Mouse (Mus musculus) midbrain, embryonic 15.5 days (tissue): ENCODE measurements around the gene Gm38394. TPM values are rescaled to one million over a fixed set of nuclear protein-coding genes. Genes with fewer than 3 reads are reported as not detected.
"Not testable (repeated sequence)": the region's sequence is repeated elsewhere in the genome, so short reads cannot be mapped to it uniquely, and the experiment has no call there.

Experiments
- ATAC-seq: fragments of 200-750 bp; cut with Nextera tagmentation; replicated peaks from 2 replicates; pipeline ENCODE4 v1.8.0; 2017; ENCODE audit warnings: moderate TSS enrichment
- H3K27ac ChIP-seq: fragments of 300-500 bp; sonication (generic); 2 replicates; pipeline ENCODE4 v1.5.1; 2015; ENCODE audit warnings: mild to moderate bottlenecking, inconsistent platforms
- H3K27me3 ChIP-seq: fragments of 300-500 bp; sonication (generic); replicated peaks from 2 replicates; pipeline ENCODE4 v1.6.1; 2015; ENCODE audit warnings: inconsistent platforms
- H3K36me3 ChIP-seq: fragments of 300-500 bp; sonication (generic); replicated peaks from 2 replicates; pipeline ENCODE4 v1.6.1; 2015; ENCODE audit warnings: inconsistent platforms
- H3K4me1 ChIP-seq: fragments of 300-500 bp; sonication (generic); 2 replicates; pipeline ENCODE4 v1.6.1; 2015; ENCODE audit warnings: inconsistent platforms
- H3K4me2 ChIP-seq: fragments of 300-500 bp; sonication (generic); 2 replicates; pipeline ENCODE4 v1.6.1; 2015; ENCODE audit warnings: inconsistent platforms, mild to moderate bottlenecking, moderate library complexity
- H3K4me3 ChIP-seq: fragments of 300-500 bp; sonication (generic); 2 replicates; pipeline ENCODE4 v1.5.1; 2015; ENCODE audit warnings: mild to moderate bottlenecking, inconsistent platforms
- H3K9ac ChIP-seq: fragments of 300-500 bp; sonication (generic); 2 replicates; pipeline ENCODE4 v1.6.1; 2015; ENCODE audit warnings: mild to moderate bottlenecking, inconsistent platforms
- H3K9me3 ChIP-seq: fragments of 300-500 bp; sonication (generic); 2 replicates; pipeline ENCODE4 v1.6.1; 2016; ENCODE audit warnings: inconsistent platforms
- WGBS: fragments of 180-500 bp; shearing (Covaris S2); methylation state at CpG from one replicate; pipeline ENCODE4 v1.1.7; 2015; ENCODE audit warnings: mixed read lengths; 5-methylcytosine and 5-hydroxymethylcytosine counted together
- polyA plus RNA-seq: library from polyadenylated mRNA; unstranded; fragments of >200 nt; fragmentation: Nextera tagmentation; extraction: Ambion mirVana; gene quantifications from 2 replicates; pipeline ENCODE4 v1.2.1, GENCODE M21; 2015

Gm38394 gene
- polyA plus RNA-seq = 2.6 and 3.1 TPM in 2 replicates

DNA sequence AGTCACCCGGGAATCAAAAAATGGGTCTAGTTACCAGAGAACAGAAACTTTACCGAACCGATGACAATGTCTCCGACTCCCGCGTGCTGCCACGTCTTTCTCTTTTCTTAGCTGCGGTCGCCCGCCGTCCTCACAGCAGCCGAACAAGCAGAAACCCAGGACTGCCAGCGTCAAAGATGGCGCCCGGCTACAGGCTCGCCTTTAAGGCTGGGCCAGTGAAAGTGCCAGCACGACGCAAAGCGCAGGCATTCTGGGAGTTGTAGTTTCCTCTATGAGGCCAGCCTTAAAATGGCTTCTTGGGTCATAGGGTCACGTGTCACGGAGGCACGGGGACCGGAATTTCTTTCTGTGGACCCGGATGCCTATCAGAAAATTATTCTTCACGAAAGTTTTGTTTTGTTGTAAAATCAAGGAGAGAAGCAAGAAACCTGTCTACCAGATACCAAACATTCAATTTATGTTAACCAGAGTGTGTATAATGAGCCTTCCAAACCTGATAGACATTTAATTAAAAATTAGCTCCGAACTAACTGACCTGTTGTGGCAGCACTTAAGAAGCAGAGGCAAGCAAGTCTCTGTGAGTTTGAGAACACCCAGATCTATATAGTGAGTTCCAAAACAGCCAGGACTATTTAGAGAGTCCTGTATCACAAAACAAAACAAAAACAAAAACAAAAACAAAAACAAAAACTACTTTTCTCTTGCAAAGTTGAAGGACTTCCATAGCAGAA, at the start of gene Gm38394:
TSS of gene Gm38394 (minus strand) at position 116 of the 731 bp plus-strand sequence.
- Histone ChIP-seq H3K36me3 (no peaks in the 10 kb centered on the region; the same call in 1 of the 2 replicates), H3K4me1 (peaks cover 43% of the 10 kb centered on the region), H3K4me3 (peak within 1 kb of the TSS; percentile 85), H3K27me3 (no peaks in the 10 kb centered on the region), H3K27ac (peak within 1 kb of the TSS; percentile 90), H3K9me3 (no peaks in the 10 kb centered on the region), H3K4me2 (peak within 1 kb of the TSS; percentile 84), H3K9ac (peak within 1 kb of the TSS; percentile 65)
- WGBS = 2% methylated on average over 26 of the region's 26 CpGs
- ATAC-seq = peak; percentile 99

DNA sequence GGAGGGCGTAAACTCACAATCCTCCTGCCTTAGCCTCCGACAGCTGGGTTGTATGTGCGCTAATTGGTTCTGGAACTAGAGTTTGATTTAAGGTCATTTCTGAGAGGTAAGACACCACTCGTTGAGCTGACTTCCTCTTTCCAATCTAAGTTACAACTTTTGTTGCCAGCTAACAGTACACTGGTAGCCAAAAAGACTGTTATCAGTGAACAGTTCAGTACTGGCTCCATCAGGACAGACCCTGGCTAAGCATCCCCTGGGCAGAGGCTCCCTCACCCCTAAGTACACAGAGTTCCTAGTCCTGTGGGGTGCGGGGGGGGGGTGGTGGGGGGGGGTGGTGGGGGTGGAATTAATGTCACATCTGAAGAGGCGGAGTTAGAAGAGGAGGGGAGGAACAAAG, 49.8 kb upstream of the Gm38394 start:
- H3K4me3 ChIP-seq = no peak overlapping the region
- no peak overlapping the region for H3K27ac ChIP-seq
- H3K27me3 ChIP-seq = no peaks in the 10 kb centered on the region
- no peaks in the 10 kb centered on the region for H3K36me3 ChIP-seq
- no peak overlapping the region for H3K4me2 ChIP-seq
- ATAC-seq = no peak
- H3K9ac ChIP-seq = no peak overlapping the region
- peaks cover 6% of the 10 kb centered on the region; the same call in 1 of the 2 replicates for H3K4me1 ChIP-seq
- WGBS = 45% methylated on average over 6 of the region's 6 CpGs
- no peaks in the 10 kb centered on the region for H3K9me3 ChIP-seq

DNA sequence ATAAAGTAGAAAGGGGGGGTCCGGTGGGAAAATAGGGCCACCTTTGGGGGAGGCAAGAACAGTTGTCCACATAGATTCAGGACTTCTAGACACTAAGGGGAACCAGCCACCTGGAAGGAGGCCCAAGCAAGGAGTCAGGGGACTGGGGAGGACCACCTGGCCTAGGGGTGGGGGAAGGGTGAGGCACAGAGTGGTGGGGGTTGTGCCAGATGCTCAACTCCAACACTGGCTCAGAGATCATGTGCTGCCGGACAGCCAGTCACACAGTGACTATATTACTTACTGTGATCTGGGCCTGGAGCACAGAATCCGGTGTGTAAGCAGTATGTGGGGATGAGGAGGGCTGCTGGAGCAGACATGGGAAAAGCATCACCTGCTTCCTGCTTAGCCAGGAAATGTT, 48.2 kb upstream of the Gm38394 start:
- ATAC-seq = no peak
- Histone ChIP-seq H3K4me2 (no peak overlapping the region), H3K9me3 (no peaks in the 10 kb centered on the region), H3K4me1 (peaks cover 6% of the 10 kb centered on the region; the same call in 1 of the 2 replicates), H3K9ac (no peak overlapping the region), H3K4me3 (no peak overlapping the region), H3K27ac (no peak overlapping the region), H3K27me3 (no peaks in the 10 kb centered on the region), H3K36me3 (no peaks in the 10 kb centered on the region)
- 85% methylated on average over 3 of the region's 3 CpGs for WGBS

DNA sequence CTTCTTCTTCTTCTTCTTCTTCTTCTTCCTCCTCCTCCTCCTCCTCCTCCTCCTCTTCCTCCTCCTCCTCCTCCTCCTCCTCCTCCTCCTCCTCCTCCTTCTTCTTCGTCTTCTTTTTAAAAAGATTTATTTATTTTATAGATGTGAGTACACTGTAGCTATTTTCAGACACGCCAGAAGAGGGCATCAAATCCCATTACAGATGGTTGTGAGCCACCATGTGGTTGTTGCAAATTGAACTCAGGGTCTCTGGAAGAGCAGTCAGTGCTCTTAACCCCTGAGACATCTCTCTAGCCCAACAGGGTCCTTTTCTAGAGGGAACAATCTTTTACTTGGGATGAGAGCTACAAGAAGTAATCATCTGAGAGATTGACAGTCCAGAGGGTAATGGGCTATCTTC, 40.7 kb upstream of the Gm38394 start:
- H3K9ac ChIP-seq, H3K9me3 ChIP-seq, H3K4me3 ChIP-seq, ATAC-seq, H3K36me3 ChIP-seq, H3K27me3 ChIP-seq, H3K4me1 ChIP-seq, H3K27ac ChIP-seq, H3K4me2 ChIP-seq: not testable (repeated sequence)
- 16% methylated on average over 1 of the region's 2 CpGs for WGBS

DNA sequence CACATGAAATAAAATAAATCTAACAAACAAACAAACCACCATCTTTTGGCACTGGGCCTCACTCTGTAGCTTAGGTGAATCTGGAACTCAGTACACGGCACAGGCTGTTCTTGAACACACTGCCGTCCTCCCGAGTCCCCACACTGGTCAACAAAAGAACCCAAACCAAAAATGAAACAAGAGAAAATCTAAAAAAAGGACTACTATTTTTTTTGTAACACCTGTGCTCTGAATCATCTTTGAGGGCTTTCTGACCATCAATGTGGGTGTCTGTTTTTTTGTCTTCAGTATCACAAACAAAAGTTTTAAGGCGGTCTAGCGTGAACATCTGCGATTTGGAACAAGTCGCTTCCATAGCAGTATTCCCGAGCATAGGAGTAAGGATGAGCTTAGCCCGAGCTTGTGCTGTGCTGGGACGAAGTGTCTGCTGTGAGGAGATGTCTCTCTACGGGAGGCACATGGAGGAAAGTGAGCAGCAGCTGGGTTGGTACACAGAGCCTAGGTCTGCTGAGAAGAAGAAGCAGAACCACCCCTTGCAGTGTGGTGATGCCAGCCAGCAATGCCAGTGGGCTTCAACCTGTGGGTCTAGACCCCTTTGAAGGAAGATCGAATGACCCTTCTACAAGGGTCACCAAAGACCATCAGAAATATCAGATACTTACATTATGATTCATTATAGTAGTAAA, 37.0 kb upstream of the Gm38394 start:
- H3K9me3 ChIP-seq = no peaks in the 10 kb centered on the region
- WGBS = 90% methylated on average over 12 of the region's 12 CpGs
- H3K27me3 ChIP-seq = no peaks in the 10 kb centered on the region
- H3K4me3 ChIP-seq = no peak overlapping the region
- H3K36me3 ChIP-seq = no peaks in the 10 kb centered on the region
- H3K9ac ChIP-seq = no peak overlapping the region
- H3K4me2 ChIP-seq = no peak overlapping the region
- no peak for ATAC-seq
- no peak overlapping the region for H3K27ac ChIP-seq
- 0 out of 2 replicates have a peak, but pooled peaks cover 2% of the 10 kb centered on the region for H3K4me1 ChIP-seq

DNA sequence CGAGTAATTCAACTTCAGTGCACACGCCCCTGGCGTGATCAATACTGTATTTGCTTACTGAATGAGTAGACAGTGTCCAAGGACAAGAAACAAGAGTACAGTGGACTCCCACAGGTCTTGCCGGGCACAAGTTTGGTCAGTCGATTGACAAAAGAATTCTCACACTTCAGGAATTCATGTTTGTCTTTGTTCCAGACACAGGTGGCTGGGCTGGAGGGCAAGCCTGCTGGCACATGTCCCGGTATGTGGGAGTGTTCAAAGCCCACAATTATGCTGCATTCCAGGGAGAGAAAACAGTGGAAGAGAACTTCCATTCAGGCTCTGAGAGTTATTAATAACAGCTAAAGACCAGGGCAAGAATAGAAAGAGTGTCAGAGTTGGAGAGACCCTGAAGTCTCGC, 34.8 kb upstream of the Gm38394 start:
- no peaks in the 10 kb centered on the region for H3K27me3 ChIP-seq
- no peak overlapping the region for H3K4me3 ChIP-seq
- H3K4me1 ChIP-seq = 0 out of 2 replicates have a peak, but pooled peaks cover 2% of the 10 kb centered on the region
- no peak for ATAC-seq
- WGBS = 41% methylated on average over 7 of the region's 7 CpGs
- no peak overlapping the region for H3K27ac ChIP-seq
- no peaks in the 10 kb centered on the region for H3K9me3 ChIP-seq
- no peak overlapping the region for H3K9ac ChIP-seq
- no peak overlapping the region for H3K4me2 ChIP-seq
- no peaks in the 10 kb centered on the region for H3K36me3 ChIP-seq

DNA sequence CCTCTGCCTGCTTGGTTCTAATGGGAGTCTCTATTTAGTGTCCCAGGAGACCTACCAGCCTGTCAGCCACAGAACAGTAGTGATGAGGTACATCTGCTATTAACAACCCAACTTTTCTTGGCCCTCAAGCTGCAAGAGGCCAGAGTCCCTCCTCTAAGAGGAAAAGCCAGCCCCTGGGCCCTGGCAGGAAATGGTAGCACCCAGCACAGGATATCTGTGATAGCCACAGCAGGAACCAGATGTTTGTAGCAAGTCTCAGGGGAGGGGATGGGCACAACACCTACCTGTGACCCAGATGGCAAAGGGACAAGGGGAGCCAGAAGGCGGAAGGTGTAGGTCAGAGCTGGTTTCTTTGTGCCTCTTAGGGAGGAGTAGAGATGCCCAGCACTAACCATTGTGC, 33.8 kb upstream of the Gm38394 start:
- H3K27ac ChIP-seq = no peak overlapping the region
- no peak for ATAC-seq
- no peak overlapping the region for H3K9ac ChIP-seq
- no peaks in the 10 kb centered on the region for H3K27me3 ChIP-seq
- H3K4me3 ChIP-seq = no peak overlapping the region
- no peaks in the 10 kb centered on the region for H3K36me3 ChIP-seq
- H3K9me3 ChIP-seq = no peaks in the 10 kb centered on the region
- 0 out of 2 replicates have a peak, but pooled peaks cover 2% of the 10 kb centered on the region for H3K4me1 ChIP-seq
- H3K4me2 ChIP-seq = no peak overlapping the region
- WGBS = 100% methylated on average over 1 of the region's 1 CpGs

DNA sequence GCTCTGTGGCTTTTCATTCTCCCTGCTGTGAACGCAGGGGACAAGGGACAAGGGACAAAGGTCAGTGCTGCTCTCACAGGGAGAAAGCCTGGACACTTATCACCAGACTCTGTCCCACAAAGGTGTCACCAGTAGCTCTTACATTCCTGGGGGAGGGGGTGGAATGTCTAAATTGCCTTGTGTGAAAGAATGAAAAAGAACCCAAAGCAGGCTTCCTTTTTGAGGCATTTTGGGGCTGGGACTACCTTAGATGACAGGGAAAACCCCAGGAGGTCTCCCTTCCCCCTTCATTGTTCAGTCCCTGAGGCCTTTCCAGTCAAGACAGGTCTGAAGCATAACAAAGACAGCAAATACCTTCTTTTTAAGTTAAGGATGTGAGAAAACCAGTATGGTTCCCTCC, 33.2 kb upstream of the Gm38394 start:
- 6% methylated on average over 1 of the region's 1 CpGs for WGBS
- no peaks in the 10 kb centered on the region for H3K27me3 ChIP-seq
- ATAC-seq = no peak
- H3K4me2 ChIP-seq = no peak overlapping the region
- H3K9me3 ChIP-seq = no peaks in the 10 kb centered on the region
- no peak overlapping the region for H3K4me3 ChIP-seq
- 0 out of 2 replicates have a peak, but pooled peaks cover 2% of the 10 kb centered on the region for H3K4me1 ChIP-seq
- no peaks in the 10 kb centered on the region for H3K36me3 ChIP-seq
- no peak overlapping the region for H3K9ac ChIP-seq
- no peak overlapping the region for H3K27ac ChIP-seq

DNA sequence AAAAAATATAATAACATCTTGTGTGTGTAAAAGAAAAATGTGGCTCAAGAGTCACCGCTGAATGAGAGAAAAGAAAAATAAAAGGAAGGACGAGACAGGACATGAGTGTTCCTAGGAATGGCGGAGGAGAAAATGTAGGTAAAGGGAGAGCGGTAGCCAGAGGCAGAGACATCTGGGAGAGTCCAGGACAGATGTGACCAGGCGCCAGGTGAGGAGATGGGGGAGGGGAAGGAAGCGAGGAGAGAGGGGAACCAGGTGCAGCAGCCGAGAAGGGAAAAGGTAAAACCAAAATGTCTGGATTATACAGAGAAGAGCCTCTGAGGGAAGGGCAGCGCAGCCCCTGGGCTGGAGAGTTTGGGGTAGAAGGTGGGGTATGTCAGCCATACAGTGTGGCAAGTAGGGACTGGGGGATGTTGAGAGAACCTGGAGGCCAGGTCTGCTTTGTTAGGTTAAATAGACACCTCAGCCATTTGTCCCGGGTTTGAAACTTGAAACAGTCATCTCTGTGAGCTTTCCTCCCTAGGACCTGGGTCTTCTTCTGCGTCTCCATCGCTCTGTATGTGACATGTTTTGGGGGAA, 32.5 kb upstream of the Gm38394 start:
- Histone ChIP-seq H3K9ac (no peak overlapping the region), H3K27ac (no peak overlapping the region), H3K27me3 (no peaks in the 10 kb centered on the region), H3K9me3 (no peaks in the 10 kb centered on the region), H3K4me2 (no peak overlapping the region), H3K36me3 (no peaks in the 10 kb centered on the region), H3K4me3 (no peak overlapping the region), H3K4me1 (0 out of 2 replicates have a peak, but pooled peaks cover 2% of the 10 kb centered on the region)
- no peak for ATAC-seq
- WGBS = 67% methylated on average over 11 of the region's 11 CpGs

DNA sequence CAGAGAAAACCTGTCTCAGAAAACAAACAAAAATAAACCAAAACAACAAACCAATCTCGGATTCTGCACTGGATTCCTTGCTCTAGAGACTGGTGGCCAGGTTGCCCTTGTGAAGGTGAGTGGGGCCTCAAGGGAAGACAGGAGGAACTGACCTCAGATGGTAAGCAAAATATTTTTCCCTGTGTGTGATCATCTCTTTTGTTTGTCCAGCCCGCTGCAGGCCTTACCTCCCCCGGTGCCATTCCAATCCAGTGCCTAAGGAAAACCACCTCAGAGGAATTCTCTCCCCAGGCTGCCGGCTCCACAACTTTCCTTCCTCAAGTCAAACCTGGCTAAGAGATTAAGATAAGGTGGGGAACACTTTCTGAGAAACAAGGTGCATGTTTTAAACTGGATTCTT, 31.1 kb upstream of the Gm38394 start:
- no peak overlapping the region for H3K4me3 ChIP-seq
- no peak overlapping the region for H3K4me2 ChIP-seq
- 48% methylated on average over 4 of the region's 4 CpGs for WGBS
- ATAC-seq = no peak
- H3K9me3 ChIP-seq = no peaks in the 10 kb centered on the region
- no peak overlapping the region for H3K27ac ChIP-seq
- no peaks in the 10 kb centered on the region for H3K36me3 ChIP-seq
- H3K9ac ChIP-seq = no peak overlapping the region
- H3K4me1 ChIP-seq = 0 out of 2 replicates have a peak, but pooled peaks cover 2% of the 10 kb centered on the region
- H3K27me3 ChIP-seq = no peaks in the 10 kb centered on the region

DNA sequence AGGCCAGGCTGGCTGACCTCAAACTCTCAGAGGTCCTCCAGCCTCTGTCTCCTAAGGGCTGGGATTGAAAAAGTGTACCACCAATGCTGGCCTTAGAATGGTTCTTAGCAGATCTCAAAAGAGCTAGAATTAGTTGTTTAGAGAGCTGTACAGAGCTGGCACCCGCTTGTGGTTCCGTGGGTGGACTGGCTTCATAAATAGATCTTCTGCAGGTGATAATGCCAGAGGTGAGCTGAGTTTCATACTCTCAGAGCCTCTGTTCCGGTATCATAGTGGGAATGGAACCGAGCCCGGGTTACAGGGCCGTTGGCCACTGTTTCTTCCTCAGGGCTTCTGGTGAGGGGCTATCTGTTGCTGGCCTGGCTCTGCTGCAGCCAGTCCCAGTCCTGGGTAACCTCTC, 29.9 kb upstream of the Gm38394 start:
- ATAC-seq = no peak
- H3K27ac ChIP-seq = no peak overlapping the region
- no peaks in the 10 kb centered on the region for H3K27me3 ChIP-seq
- no peaks in the 10 kb centered on the region for H3K36me3 ChIP-seq
- WGBS = 95% methylated on average over 6 of the region's 6 CpGs
- no peak overlapping the region for H3K4me2 ChIP-seq
- H3K9me3 ChIP-seq = no peaks in the 10 kb centered on the region
- H3K9ac ChIP-seq = no peak overlapping the region
- no peak overlapping the region for H3K4me3 ChIP-seq
- H3K4me1 ChIP-seq = 0 out of 2 replicates have a peak, but pooled peaks cover 2% of the 10 kb centered on the region

DNA sequence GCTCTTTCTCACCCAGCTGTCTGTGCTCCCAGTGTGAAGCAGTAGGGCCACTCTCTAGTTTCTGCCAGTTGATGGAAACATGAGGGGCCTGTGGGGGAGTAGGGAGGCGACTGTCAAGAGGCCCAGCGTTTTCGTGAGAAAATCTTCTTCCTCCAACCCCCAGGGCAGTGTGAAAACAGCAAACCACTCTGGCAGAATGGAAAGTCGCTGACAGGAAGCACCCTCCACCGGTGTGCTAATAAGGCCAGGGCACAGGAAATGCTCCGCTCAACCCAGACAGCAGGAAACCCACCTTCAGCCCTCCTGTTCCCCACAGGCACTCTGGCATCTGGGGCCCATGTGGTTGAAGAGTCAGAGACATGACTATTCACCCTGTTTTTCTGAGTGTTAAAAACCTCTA, 28.8 kb upstream of the Gm38394 start, which contains the start of gene Lax1:
TSS of gene Lax1 (minus strand) at position 212 of the 400 bp plus-strand sequence.
- no peaks in the 10 kb centered on the region for H3K36me3 ChIP-seq
- no peak within 1 kb of the TSS for H3K27ac ChIP-seq
- WGBS = 64% methylated on average over 6 of the region's 6 CpGs
- no peak within 1 kb of the TSS for H3K4me3 ChIP-seq
- H3K9ac ChIP-seq = no peak within 1 kb of the TSS
- no peaks in the 10 kb centered on the region for H3K9me3 ChIP-seq
- no peak for ATAC-seq
- H3K4me1 ChIP-seq = no peaks in the 10 kb centered on the region
- no peaks in the 10 kb centered on the region for H3K27me3 ChIP-seq
- H3K4me2 ChIP-seq = no peak within 1 kb of the TSS
